Mouse (Mus musculus): ENCODE results near the gene Pde2a.

Gene Pde2a

DNA sequence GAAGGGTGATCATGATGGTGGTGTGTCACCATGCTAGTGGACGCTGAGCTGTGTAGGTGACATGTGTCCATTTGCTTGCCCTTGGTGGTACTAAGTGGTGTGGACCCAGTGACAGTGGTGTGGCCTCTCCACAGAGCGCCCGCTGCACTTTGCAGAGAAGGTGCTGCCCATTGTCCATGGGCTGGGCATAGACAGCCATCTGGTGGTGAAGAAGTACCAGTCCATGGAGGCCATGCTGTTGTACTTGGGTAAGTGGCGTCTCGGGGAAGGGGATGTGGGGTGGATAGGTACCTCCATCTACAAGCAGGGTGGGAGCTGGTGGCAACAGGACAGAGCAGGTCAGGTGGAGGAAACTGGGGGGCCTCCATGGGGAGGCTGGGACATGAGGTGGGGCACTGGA lies 17.7 kb upstream of the Pde2a start:
- DNase-seq (ENCODE audit: low spot score) = no peak

DNA sequence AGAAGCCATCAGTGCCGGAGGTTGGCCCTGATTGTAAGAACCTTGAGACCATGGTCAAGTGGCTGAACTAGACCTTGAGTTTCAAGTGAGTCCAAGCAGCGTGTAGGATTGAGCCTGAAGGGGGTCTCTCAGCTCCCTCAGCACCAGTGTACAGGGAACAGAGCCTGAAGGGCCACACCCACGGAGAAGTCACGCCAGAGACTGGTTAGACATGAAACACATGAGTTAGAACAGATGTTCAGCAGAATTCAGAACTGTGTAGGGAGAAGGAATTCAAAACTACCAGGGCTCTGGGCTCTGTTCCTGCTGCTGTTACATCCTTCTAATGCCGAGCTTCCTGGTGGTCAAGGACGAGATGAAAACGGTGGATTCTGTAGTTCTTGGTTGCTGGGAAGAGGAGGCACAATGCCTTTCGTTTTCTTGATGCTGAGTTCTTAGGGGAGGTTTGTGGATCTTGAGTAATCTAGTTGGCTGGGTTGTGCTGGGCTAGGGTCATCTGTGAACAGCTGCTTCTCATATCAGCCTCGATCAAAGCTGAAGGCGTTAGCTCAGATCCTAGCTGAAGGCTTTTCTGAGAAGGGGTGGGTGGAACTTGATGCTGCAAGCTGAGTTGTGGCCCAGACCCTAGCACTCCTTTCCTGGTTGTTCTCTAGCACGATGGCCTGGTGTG lies 11.1 kb upstream of the Pde2a start, which contains the start of gene Gm45837:
TSS of gene Gm45837 (plus strand) at position 620 of the 670 bp plus-strand sequence.
- no peak for DNase-seq (ENCODE audit: low spot score)

DNA sequence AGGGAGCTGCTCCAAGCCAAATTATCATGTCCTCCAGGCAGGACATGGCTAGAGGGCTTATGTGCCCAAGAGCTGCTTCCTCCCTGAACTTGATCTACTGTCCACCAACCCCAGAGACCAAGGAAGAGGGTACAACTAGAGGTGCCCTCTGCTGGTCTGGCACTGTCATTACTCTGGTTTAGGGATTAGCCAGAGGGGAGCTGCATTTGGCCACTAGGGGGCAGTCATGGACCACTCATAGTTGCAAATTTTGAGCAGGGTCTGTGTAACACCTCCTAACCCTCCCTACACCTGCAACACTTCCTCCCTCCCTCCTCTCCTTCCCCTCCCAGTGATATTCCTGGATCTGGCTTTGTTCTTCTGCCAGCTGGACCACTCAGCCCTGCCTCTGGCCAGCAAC lies 8.7 kb upstream of the Pde2a start:
- peak; percentile 90 for DNase-seq (ENCODE audit: low spot score)

DNA sequence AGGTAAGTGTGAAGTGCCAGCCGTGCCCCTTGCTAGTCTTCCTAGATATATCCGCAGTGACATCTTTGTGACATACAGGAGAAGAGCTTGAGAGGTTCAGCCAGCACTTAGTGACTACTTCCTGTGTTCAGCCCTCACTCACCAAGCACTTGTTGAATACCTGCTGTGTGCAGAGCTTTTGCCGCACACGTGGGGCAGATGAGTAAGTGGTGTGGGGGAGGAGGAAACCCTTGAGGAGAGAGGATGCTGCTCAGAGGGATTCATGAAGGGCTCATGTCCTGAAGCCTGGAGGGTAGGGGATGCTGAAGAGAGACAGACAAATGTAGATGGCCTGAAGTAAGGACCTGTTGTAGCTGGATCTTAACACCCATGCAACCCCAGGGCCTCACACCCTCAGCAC lies 7.3 kb upstream of the Pde2a start:
- no peak for DNase-seq (ENCODE audit: low spot score)

DNA sequence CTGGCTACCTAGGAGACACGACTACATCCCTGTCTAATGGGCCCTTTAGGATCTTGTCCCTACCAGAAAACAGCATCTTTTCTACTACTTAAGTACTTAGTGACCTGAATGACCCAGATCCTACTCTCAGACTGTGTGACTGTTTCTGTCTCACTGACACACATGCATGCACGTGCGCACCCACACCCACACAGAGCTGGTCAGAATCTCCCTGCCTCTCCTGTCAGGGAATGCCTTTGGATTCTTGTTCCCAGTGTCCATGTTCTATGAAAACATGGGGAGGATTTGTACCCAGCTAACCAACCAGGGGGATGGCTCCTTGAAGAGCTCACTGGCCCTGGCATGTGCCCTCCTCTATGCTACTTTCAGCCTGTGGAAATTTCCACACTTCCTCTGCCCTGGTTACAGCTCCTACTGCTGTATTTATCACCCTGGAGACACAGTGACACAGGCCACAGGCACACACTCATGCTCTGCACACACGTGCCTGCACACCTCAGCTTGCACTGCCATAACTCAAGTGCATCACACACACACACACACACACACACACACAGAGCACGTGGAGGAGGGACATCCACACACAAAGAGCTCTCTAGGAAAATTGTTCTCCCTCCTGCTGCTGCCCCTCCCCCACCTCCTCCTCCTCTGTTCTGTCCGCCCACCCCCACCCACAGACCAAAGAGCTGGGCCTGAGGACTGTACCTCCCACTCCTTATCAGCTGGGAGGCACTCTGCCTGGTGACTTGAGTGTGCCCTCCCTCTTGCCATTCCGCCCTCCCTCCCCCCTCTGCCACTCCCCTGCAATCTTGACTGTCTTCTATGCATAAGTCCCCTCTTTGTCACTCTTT lies 6.6 kb upstream of the Pde2a start:
- DNase-seq (ENCODE audit: low spot score) = no peak

DNA sequence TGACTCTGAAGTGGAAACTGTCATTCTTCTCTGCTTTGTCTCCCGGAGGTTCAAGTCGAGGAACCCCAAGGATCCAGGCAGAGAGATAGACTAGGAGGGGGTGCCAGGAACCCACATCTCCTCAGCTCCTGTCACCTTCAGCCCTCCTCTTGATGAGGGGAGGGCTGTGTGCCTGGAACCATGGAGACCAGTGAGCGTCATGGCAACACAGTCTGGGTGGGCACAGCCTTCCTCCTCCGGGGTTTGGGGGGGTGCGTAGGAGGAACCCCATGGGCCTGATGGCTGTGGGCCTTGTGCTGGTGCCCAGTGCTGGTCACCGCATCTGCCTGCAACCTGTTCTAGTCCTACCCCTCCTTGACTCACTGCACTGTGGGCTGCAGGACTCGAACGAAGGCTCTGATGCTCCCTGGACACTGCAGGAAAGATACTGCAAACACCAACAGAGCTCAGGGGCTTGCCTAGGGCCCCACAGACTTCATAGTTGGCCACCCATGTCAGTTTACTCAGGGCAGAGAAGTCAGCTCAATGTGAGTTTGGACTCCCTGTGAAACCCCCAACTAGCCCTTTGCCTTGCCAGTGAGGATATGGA lies 5.9 kb upstream of the Pde2a start:
- no peak for DNase-seq (ENCODE audit: low spot score)

DNA sequence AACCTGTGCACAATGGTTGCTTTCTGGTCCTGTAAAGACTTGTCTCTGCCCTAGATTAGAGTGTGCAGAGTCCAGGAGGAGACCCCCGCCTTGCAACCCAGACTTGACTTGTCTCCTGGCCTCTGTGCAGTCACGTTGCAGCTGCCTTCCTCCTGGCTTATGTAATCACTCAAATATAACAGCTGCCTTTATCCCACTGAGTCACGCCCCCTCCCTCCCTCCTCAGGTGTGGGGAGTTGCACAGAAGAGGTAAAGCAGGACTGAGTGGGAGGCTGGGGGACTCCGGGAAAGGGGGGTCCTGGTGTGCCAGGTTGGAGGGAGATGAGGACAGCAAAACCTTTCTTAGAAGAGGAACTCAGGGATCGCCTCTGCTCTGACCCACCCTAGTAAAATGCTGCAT lies 5.1 kb upstream of the Pde2a start:
- DNase-seq (ENCODE audit: low spot score) = no peak

DNA sequence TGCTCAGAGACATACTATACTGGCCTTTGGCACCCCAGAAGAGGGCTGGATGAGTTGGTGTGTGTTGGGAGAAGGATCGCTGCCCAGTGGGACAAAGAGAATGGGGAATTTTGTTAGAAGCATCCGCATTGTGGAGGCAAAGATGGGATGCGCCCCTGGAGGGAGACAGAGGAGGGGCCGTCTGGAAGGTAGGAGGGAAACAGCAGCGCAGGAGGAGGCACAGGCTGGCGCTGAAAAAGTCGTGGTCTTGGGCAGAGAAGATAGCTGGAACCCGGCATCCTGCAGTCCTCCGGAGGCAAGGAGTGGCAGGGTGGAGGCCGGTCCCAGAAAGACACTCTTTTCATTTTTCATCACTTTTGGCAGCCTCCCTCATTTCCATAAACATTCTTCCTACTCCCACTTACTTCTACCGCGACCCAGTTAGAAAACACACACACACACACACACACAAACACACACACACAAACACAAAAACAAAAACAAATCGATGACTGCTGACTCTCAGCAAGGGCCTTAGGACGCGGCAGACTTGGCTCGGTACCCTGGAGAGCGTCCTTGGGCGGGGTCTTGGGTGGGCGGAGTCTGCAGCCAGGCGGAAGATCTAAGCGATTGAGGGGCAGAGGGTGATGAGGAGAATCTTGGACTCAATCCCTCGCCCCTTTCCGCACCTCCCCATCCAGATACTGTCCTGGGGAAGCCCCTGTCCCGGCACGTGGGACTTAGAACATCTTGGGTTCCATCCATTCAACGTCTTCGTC lies 2.3 kb upstream of the Pde2a start:
- no peak for DNase-seq (ENCODE audit: low spot score)

DNA sequence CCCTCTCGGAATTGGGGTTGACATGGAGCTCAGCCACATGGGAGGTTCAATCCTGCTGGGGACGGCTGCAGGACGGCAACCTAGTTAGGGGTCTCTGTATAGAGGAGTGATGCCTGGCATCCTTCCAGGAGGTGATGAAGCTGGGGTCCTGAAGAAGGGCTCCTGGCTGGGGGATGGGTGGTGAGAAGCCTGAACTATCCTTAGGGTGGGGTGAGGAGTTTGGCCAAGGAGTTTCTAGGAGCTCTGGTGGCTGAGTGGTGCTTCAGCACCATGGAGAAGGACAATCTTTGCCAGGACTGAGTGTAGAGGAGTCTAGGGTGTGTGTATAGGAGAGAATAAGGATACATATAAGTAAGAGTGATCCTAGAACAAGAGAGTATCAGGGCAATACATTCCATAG lies 578 bp downstream of the Pde2a start:
- no peak for DNase-seq (ENCODE audit: low spot score)

DNA sequence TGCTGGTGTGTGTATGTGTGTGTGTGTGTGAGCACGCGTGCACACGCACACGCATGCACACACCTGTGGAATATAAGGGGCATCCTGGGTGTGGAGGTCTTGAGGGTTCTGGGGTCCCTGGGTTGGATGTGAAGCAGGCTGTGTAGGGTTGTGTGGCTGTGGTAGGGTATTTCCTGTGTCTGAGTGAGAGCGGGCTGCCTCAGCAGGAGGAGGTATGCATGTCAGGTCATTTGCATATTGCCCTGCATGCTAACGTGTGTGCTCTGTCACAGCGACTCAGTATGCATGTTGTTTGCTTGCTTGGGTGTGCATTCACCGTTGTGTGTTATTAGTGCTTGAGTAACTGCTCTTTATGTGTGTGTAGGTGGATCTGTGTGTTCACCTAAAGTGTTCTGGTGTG lies 1.2 kb downstream of the Pde2a start:
- no peak for DNase-seq (ENCODE audit: low spot score)

DNA sequence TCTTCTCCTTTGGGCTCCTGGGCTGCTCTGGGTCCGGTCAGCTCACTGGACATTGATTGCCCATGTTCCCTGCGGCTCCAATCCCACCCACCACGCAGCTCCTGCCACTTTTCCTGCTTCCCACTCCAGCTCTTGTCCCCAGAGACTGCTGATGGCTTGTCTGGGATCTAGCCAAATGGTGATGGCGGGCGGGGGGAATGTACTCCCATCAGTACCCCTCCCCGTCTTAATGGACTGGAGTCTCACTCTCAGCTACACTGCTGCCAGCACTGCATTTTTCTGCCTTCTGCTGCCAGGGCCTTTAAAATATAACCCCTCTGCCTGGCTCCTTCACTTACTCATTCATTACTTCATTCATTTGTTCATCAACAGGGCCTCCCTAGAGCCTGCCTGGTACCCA lies 2.5 kb downstream of the Pde2a start:
- no peak for DNase-seq (ENCODE audit: low spot score)

DNA sequence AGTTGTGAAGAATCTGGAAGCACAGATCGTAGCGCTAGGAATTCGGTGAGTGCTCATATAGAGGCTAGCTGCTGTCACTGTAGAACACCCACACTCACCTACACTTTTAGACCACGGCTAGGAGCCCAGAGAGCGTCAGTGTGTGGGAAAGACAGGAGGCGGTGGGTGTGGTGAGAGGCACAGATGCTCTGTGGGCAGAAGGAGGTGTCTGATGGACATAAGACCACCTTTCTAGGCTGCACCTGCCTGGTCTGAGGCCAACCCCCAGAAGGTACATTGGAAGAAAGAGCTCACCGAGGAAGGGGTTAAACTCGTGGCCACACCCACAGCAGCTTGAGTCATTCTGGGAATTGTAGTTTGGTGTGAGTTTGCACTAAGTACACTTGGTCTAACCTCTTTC lies 5.2 kb downstream of the Pde2a start:
- no peak for DNase-seq (ENCODE audit: low spot score)

DNA sequence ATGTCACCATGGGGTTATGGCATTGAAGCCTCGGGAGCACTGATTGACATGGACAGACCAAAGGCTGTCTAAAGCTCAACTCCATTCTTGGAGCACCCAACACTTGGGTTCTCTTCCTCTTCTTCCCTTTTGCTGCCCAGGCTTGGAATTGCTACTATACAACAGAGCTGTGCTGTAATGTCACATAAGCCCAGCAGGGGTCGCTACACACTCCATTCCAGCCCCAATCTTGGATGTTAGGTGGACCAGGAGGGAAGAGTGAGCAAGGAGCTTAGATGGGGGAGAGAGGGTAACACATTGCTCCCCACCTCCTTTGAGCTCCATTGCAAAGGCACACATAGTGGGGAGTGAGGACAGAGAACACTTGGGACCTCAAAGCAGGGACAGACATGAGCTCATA lies 6.2 kb downstream of the Pde2a start:
- no peak for DNase-seq (ENCODE audit: low spot score)

DNA sequence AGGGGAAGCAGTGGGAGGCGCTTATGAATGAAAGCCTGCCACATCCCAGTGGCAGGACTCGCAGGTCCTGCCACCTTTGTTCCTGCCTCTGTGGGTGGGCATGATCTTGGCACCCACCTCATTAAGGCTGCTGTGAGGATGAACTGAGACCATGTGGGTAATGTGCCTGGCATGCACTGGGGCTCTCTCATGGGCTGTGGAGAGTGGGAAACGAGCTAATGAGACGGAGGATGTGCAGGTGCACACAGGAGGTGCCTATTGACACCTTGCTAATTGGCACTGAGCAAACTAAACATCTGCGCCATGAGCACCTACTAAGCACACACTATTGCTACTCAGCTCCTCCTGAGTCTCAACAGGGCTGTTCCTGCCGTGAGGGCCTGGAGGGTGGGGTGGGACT lies 13.5 kb downstream of the Pde2a start:
- DNase-seq (ENCODE audit: low spot score) = no peak

DNA sequence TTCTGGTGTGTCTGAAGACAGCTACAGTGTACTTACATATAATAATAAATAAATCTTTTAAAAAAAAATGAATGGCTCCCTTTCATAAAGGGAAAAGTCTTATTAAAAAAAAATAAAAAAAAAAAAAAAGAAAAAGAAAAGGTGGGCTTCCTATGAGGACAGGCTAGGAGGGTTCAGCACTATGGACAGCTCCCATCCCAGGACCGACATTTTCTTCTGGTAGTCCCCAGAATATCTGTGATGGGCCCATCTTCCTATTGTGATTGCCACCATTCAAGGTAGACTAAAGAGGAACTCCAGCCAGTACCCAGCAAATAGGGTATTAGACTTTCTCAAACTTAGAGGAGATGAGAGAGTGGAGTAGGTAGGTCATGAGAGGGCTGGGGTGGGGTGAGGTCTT lies 16.4 kb downstream of the Pde2a start:
- no peak for DNase-seq (ENCODE audit: low spot score)

DNA sequence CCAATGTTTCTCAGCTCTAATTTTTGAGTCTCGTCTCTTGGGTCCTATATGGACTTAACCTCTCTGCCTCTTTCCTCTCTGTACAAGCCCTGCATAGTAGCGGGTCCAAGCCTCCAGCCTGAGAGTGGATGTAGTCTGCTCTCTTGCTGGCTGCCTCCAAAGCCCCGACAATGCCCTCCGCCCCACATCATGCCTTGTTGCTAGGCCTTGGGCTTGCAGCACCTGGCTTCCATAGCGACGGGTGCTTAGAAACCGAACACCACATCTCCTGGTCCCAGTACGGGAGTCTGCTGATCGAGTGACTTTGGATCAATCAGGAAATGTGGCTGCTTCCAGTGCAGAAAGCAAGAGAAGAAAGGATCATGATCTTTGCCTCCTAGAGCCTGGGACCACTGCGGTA lies 21.6 kb downstream of the Pde2a start:
- DNase-seq (ENCODE audit: low spot score) = no peak

DNA sequence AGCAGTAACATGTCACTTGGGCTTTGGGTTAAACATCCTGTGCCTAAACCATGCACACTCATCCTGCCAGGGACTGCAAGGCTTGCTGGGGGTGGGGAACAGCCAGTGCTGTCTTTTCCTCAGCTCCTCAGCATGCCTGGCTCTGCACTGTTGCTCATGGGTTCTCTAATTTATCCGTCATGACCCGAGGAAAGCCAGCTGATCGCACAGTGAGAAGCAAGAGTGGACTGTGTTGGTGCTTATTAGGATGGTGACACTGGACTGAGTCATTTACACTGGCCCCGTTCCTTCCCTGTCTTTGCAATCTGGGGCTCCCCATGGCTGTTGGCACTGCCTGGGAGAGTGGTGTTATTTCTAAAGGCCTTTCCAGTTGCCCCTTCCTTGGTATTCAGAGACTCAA lies 22.7 kb downstream of the Pde2a start:
- no peak for DNase-seq (ENCODE audit: low spot score)

DNA sequence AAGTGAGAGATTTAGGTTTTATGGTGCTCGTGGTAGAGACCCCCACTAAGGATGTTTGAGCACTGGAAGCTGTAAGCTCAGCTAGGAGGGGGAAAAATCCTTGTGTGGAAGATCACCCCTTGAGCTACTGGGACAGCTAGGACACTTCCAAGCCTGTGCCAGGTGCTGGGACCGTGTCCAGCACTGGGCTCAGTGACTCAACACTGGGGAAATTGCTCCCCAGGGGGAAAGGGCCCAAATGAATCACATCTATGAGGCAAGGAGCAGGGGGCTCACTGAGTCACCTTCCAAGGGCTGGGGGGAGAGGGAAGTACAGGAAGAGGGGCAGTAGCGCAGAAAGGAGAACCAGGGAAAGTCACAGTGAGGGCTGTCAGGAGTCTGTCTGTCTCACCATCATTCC lies 28.4 kb downstream of the Pde2a start:
- no peak for DNase-seq (ENCODE audit: low spot score)

DNA sequence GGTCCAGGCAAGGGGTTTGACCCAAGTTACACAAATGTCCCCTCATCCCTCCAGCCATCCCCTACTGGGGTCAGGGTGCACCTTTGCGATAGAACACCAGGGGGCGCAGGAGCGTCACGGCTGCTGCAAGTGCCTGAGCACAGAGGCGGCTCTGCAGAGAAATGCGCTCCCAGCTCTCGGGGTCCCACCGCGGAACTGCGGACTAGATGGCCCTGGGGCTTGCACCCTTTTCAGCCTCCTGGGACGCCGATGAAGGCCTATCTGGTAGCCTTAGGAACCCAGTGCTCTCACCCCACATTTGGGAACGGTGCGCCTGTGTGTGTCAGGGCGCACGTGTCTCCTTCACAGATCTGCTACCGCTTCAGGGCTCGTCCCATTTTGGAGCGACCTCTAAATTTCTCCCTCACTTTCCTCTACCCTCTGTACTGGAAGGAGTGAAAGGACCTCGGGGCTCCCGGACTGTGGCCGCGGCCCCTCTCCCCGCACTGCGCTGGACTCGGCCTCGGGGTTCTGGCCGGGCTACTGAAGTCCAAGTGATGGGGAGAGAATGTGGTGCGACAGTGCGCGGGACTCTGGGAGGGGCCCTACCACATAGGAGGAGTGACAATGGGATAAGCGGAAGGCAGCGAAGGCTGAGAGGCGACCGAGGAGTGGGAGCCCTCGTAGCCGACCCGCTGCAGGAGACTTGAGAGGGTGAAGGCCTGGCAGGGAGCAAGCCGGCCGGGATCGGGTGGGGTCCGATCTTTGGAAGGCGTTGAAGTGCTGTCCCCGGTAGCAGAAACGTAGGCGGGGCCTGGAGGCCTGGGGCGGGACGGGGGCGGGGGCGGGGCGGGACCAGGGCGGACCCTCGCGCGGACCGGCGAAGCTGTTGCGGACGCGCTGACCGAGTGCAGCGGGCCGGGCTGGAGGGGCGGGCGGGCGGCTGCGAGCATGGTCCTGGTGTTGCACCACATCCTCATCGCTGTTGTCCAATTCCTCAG lies 29.2 kb downstream of the Pde2a start:
- DNase-seq (ENCODE audit: low spot score) = peak; percentile 78

DNA sequence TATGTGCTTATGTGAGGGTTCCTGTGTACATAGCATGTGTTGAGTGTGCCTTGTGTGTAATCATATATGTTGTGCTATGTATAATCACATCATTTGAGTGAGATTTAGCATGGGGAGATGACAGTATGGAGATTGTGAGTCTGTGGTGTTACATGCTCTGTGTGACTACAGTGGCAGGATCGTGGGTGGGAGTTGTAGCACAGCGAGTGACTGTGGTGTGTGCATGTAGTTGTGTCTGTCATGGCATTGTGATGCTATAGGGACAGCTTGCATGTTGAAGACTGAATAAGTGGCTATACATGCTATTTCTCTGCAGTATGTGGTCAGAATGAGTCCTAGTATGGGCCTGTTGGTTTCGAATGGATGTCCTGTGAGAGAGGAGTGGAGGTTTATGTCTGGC lies 31.2 kb downstream of the Pde2a start:
- DNase-seq (ENCODE audit: low spot score) = no peak

DNA sequence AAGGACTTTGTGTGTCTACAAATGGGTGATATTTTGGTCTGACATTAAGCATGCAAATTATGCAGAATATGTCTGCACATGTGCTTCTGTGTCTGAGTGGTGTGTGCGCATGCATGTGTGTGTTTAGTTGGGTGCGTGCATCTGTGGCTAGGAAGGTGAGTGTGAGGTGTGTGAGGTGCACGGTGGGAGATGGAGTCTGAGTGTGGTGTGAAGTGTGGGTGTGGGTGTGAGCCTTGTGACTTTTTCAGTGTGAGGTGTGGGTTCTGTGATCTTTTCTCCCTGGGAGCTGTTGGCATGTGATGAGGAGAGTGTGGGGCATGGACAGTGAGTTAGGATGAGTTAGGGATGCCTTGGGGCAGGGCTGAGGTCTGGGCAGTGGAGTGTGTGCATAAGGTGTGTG lies 31.8 kb downstream of the Pde2a start:
- no peak for DNase-seq (ENCODE audit: low spot score)
